Mouse (Mus musculus): ENCODE data around the gene Ssb.

DNA sequence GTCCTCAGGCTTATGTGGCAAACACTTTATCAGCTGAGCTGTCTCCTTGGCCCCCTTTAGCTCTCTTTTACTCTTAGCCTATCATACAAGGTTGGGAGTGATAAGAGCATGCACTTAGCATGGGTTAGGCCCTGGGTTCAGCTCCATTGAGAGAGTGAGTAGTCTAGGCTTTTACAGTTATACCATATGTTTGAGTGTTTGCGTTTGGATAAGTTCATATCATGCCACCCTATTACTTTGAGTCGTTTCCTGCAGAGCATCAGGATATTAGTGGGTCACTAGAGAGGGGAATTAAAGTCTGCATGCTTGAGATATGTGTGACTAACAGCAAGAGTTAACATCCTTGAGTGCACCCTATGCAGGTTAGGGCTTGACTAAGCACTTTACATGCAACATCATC lies 31.7 kb upstream of the Ssb start:
- TF ChIP-seq CTCF (IDR thresholded peaks at IDR 0.05), result no peak
- no peak for TF ChIP-seq EP300 (IDR thresholded peaks at IDR 0.05)
